Mouse (Mus musculus): ENCODE measurements around the gene Rnf216. TPM values are rescaled to one million over a fixed set of nuclear protein-coding genes. Genes with fewer than 3 reads are reported as not detected.
A peak's percentile ranks its signal among the peaks of the same experiment; 100 is the strongest.

Rnf216 gene
- polyA plus RNA-seq, 1 experiment = 28.5 TPM

GRCm38 (mm10) chr5:142974598-142975121 is 138.1 kb downstream of the Rnf216 start:
- H3K4me3 ChIP-seq (ENCODE audit: insufficient read depth, low read length) = peak overlapping the region; percentile 25
- H3K27ac ChIP-seq (ENCODE audit: insufficient read depth, low read length) = peak overlapping the region; percentile 20; the same call in 1 of the 2 replicates
- TF ChIP-seq POLR2A (IDR thresholded peaks at IDR 0.05; ENCODE audit: extremely low read depth, insufficient read depth, low read length) (peak; percentile 58; the same call in 1 of the 2 replicates), CTCF (IDR thresholded peaks at IDR 0.05; ENCODE audit: extremely low read depth, insufficient read depth, low read length) (no peak)
- no peaks in the 10 kb centered on the region for H3K4me1 ChIP-seq (ENCODE audit: control insufficient read depth, insufficient read depth, low read length)

DNA sequence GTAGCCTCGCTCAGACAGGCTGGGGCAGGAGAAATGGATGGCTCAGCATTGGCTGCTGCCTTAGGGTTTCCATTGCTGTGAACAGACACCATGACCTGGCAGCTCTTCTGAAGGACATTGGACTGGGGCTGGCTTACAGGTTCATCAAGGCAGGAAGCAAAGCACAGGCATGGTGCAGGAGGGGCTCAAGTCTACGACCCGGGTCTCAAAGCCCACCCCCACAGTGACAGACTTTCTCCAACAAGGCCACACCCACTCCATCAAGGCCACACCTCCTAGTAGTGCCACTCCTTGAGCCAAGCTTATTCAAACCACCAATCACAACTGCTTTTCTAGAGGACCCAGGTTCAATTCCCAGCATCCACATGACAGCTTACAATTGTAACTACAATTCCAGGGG is 138.8 kb downstream of the Rnf216 start:
- Histone ChIP-seq H3K27ac (ENCODE audit: insufficient read depth, low read length) (no peak overlapping the region), H3K4me3 (ENCODE audit: insufficient read depth, low read length) (no peak overlapping the region), H3K4me1 (ENCODE audit: control insufficient read depth, insufficient read depth, low read length) (no peaks in the 10 kb centered on the region)
- TF ChIP-seq POLR2A (IDR thresholded peaks at IDR 0.05; ENCODE audit: extremely low read depth, insufficient read depth, low read length) = no peak
- TF ChIP-seq CTCF (IDR thresholded peaks at IDR 0.05; ENCODE audit: extremely low read depth, insufficient read depth, low read length) = no peak

- TF ChIP-seq CTCF (IDR thresholded peaks at IDR 0.05; ENCODE audit: extremely low read depth, insufficient read depth, low read length) (no peak), POLR2A (IDR thresholded peaks at IDR 0.05; ENCODE audit: extremely low read depth, insufficient read depth, low read length) (no peak)
- peaks cover 7% of the 10 kb centered on the region for H3K4me1 ChIP-seq (ENCODE audit: control insufficient read depth, insufficient read depth, low read length)
- 0 out of 2 replicates have a peak overlapping the region, but pooled peaks have one; percentile 77 for H3K27ac ChIP-seq (ENCODE audit: insufficient read depth, low read length)
- no peak overlapping the region for H3K4me3 ChIP-seq (ENCODE audit: insufficient read depth, low read length)
Observed at GRCm38 (mm10) chr5:142968411-142968810, 144.4 kb downstream of the Rnf216 start.

DNA sequence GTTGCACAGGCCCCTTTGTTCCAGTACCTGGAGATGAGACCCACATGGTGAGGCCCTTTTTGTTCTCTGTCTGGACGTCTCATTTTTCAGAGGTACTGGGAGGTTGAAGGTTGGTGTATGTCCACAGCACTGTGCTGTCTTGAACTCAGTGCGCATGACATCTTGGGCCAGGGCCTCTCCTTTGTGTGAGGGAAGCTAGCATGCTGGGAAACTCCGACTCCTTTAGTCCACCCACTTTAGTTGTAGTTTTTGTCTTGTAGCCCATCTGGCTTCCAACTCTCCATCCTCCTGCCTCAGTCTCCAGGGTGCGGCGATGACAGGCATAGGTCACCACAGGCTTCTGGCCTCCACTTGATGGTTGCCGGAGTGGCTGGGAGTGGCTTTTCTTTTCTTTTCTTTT is 148.1 kb downstream of the Rnf216 start:
- no peak for TF ChIP-seq POLR2A (IDR thresholded peaks at IDR 0.05; ENCODE audit: extremely low read depth, insufficient read depth, low read length)
- no peak for TF ChIP-seq CTCF (IDR thresholded peaks at IDR 0.05; ENCODE audit: extremely low read depth, insufficient read depth, low read length)
- H3K4me3 ChIP-seq (ENCODE audit: insufficient read depth, low read length) = peak overlapping the region; percentile 96; the same call in 1 of the 2 replicates
- peak overlapping the region; percentile 83 for H3K27ac ChIP-seq (ENCODE audit: insufficient read depth, low read length)
- H3K4me1 ChIP-seq (ENCODE audit: control insufficient read depth, insufficient read depth, low read length) = peaks cover 7% of the 10 kb centered on the region

DNA sequence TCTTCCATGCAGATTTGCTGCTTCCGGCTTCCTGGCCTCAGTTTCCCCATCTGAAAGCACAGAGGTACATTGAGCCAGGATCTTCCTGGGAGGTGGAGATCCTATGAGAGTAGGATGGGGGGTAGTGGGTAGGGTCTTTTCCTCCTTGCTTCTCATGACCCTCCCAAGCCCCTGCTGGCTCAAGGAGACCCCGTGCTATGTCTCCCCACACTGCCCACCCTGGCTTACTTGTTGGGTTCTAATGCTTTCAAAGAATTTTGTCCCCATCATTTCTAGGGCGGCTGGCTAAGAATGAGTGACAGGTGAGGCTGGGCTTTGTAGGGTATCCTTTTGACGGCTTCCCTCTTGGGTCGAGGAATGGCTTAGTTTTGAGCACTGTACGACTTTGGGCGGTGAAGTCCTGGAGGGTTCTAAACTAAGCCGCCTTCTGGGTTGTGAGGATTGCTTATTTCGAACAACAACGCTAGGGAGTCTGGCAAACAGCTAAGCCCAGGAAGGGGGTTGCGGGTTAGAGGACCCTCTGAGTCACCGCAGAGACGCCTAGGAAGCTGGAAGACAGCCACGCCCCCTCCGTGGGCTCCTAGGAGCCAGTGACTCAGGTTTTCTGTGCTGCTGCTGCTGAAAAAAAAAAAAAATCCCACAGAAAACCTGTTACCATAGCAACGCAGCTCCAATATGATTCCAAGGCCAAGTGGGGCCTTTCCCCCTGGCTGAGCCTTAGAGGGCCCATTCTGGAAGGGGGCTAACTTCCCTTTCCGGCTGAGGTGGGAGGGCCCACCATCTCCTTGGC is 148.9 kb downstream of the Rnf216 start:
- H3K27ac ChIP-seq (ENCODE audit: insufficient read depth, low read length) = peak overlapping the region; percentile 83
- H3K4me1 ChIP-seq (ENCODE audit: control insufficient read depth, insufficient read depth, low read length) = peaks cover 7% of the 10 kb centered on the region
- H3K4me3 ChIP-seq (ENCODE audit: insufficient read depth, low read length) = peak overlapping the region; percentile 96
- TF ChIP-seq POLR2A (IDR thresholded peaks at IDR 0.05; ENCODE audit: extremely low read depth, insufficient read depth, low read length) (no peak), CTCF (IDR thresholded peaks at IDR 0.05; ENCODE audit: extremely low read depth, insufficient read depth, low read length) (no peak)

DNA sequence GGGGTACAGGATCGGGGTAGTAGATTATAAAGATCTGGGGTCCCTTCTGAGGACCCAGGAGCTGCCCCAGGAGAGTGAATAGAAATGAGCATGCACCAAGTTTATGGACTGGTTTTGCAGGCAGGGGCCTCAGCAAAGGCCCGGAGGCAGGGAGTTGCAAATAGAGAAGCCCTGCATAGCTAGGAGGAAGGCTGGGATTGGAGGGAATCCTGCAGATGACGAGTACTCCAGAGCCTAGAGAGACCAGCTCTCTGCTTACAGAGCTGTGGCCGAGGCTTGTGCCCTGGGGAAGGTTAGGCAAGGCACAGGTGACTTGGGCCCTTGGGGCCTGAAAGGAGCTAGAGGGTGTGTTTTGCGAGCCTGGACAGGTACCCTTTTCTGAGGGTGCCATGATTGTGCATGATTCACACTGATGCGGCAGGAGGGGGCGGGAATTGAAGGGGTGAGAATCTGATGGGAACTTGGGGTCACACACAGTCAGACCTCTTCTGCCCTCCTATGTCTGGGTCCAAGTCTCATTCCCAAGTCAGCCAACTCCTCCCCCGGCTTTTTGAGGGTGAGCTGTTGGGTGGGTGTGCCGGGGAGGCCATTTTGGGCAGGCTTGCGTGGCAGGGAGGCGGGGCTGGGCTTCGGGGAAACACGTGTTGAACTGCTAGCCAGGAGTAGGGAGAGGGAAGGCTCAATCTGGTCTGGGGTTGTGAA is 149.6 kb downstream of the Rnf216 start:
- peaks cover 7% of the 10 kb centered on the region for H3K4me1 ChIP-seq (ENCODE audit: control insufficient read depth, insufficient read depth, low read length)
- 0 out of 2 replicates have a peak overlapping the region, but pooled peaks have one; percentile 91 for H3K27ac ChIP-seq (ENCODE audit: insufficient read depth, low read length)
- peak overlapping the region; percentile 96 for H3K4me3 ChIP-seq (ENCODE audit: insufficient read depth, low read length)
- peak; percentile 49; the same call in 1 of the 2 replicates for TF ChIP-seq POLR2A (IDR thresholded peaks at IDR 0.05; ENCODE audit: extremely low read depth, insufficient read depth, low read length)
- TF ChIP-seq CTCF (IDR thresholded peaks at IDR 0.05; ENCODE audit: extremely low read depth, insufficient read depth, low read length) = no peak

DNA sequence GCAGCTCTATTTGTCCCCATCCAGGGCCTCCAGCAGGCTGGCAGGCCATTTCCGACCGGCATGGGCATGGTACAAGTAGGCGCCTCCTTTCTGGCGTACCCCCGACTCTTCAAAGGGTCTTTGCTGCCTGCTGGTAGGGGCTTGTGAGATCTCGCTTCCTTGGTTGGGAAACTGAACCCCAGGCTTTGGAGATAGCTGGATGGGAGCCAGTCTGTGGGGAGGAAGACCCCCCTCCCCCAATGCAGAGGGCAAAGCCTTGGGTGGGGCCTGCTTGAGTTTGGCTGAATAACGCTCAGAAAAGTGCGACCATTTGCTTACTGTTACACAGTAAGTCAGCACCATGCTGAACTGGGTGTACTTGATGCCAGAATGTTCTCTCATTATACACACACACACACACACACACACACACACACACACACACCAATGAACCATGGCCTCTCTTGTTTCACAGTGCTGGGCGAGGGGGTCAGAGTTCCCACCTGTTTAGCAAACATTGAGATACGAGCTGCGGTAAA is 150.3 kb downstream of the Rnf216 start:
- H3K4me1 ChIP-seq (ENCODE audit: control insufficient read depth, insufficient read depth, low read length) = peaks cover 5% of the 10 kb centered on the region
- no peak for TF ChIP-seq POLR2A (IDR thresholded peaks at IDR 0.05; ENCODE audit: extremely low read depth, insufficient read depth, low read length)
- no peak for TF ChIP-seq CTCF (IDR thresholded peaks at IDR 0.05; ENCODE audit: extremely low read depth, insufficient read depth, low read length)
- H3K4me3 ChIP-seq (ENCODE audit: insufficient read depth, low read length) = peak overlapping the region; percentile 96
- peak overlapping the region; percentile 91 for H3K27ac ChIP-seq (ENCODE audit: insufficient read depth, low read length)

DNA sequence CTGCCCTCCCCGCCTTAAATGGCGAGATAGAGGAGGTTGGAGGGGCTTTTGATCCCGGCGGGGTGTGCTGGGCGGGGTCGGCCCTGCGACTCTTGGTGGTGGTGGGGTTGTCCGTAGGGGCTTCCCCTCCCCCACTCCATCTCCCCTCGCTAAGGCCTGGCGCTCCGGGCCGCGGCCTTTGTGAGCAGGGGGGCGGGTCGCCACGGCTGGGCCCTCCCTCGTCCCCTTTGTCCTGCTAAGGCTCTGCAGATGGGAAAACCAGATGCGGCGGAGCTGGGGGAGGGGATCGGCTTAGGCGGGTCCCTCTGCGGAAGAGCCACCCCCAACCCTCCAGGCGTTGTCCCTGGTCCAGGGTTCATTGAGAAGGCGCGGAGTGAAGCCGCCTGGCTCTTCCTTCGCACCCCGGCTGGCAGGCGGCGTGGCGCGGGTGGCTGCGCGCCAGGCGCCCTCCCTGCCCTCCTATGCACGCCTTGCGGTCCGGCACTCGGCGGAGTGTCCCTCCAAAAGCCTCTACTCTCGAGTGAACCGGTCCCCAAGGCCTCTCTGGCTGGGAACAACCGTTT is 150.8 kb downstream of the Rnf216 start:
- TF ChIP-seq CTCF (IDR thresholded peaks at IDR 0.05; ENCODE audit: extremely low read depth, insufficient read depth, low read length) (no peak), POLR2A (IDR thresholded peaks at IDR 0.05; ENCODE audit: extremely low read depth, insufficient read depth, low read length) (no peak)
- Histone ChIP-seq H3K4me3 (ENCODE audit: insufficient read depth, low read length) (peak overlapping the region; percentile 96), H3K4me1 (ENCODE audit: control insufficient read depth, insufficient read depth, low read length) (peaks cover 3% of the 10 kb centered on the region), H3K27ac (ENCODE audit: insufficient read depth, low read length) (peak overlapping the region; percentile 91)

DNA sequence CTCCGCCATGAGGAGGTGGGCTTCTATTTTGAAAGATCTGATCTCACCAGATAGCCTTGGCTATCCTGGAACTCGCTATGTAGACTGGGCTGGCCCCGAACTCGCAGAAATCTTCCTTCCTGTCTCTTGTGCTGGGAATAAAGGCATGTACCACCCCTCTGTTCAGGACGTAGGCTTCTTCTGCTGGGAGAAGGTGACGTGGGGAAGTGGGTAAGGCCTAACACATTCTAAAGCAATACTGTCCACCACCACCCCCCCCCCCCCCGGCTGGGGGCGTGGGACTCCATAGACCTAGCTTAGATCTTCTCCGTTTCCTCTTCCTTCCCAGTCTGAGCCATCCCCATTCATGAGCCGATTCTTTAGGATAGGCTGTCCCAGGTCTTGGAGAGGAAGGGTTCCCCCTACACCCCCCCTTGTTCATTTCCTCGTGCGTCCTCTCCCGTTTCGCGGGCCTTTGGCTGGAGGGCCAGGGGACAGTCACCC is 151.4 kb downstream of the Rnf216 start:
- peak overlapping the region; percentile 96 for H3K4me3 ChIP-seq (ENCODE audit: insufficient read depth, low read length)
- peaks cover 3% of the 10 kb centered on the region for H3K4me1 ChIP-seq (ENCODE audit: control insufficient read depth, insufficient read depth, low read length)
- H3K27ac ChIP-seq (ENCODE audit: insufficient read depth, low read length) = peak overlapping the region; percentile 91
- no peak for TF ChIP-seq CTCF (IDR thresholded peaks at IDR 0.05; ENCODE audit: extremely low read depth, insufficient read depth, low read length)
- TF ChIP-seq POLR2A (IDR thresholded peaks at IDR 0.05; ENCODE audit: extremely low read depth, insufficient read depth, low read length) = peak; percentile 59

All from cortical plate, adult 2 months (tissue).